Mouse (Mus musculus) lung, postnatal 0 days (tissue): Measurements from ENCODE around the gene Chrnb1.

ENCODE experiments used
- CTCF ChIP-seq: IDR thresholded peaks from 2 replicates; pipeline ENCODE4 v1.5.1; 2016; ENCODE audit warnings: antibody characterized with exemption, mild to moderate bottlenecking
- EP300 ChIP-seq: IDR thresholded peaks from 2 replicates; pipeline ENCODE4 v1.6.1; 2016; ENCODE audit warnings: antibody characterized with exemption, mild to moderate bottlenecking, control low read depth

DNA sequence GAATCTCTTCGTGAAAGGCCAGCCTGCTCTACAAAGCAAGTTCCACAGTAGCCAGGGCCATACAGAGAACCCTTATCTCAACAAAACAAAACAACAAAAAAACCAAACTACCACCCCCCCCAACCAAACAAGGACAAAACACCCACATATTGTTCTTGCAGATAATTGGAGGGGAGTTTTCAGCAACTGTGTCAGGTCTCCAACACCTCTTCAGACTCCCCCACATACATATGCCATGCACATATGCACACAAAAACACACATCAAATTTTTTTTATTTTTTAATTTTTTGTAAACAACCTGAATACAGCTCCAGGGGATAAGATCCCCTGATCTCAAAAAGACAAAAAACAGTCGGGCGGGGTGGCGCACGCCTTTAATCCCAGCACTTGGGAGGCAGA lies 41.5 kb downstream of the Chrnb1 start:
- TF ChIP-seq CTCF, result no peak
- TF ChIP-seq EP300, result no peak
